Mouse (Mus musculus): ENCODE data around the gene Prkcb.

DNA sequence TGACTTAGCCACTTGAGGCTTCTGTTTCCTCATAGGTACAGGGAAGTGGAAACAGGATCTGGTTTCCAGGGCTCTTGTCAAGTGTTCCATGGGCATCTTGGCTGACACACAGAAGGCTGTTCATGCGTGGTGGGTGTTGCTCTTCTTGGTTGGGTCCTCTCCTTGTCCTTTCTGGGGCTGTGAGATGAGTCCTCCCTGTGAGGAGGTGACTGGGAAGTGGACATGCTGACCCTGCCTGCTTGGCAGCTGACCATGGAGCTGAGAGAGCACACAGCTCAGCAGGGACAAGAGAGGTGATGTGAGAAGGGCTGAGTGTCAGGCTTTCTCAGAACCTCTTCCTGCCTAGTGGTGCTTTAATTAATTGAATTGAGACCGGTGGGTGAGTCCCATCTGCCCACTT is 10.2 kb downstream of the Prkcb start:
- TF ChIP-seq CTCF (IDR thresholded peaks at IDR 0.05) (no peak), EP300 (IDR thresholded peaks at IDR 0.05; ENCODE audit: insufficient read depth, low read depth, low read length) (no peak)

All from heart, adult 2 months (tissue).